Mouse (Mus musculus) CH12.LX (cell line): ENCODE measurements around the gene Ncoa3.
A peak's percentile ranks its signal among the peaks of the same experiment; 100 is the strongest.

Experiments
- CTCF ChIP-seq, 2 experiments: IDR thresholded peaks in 1 of 2; conservative IDR thresholded peaks in 1 of 2; 2 replicates each; pipeline ENCODE4 v1.5.1; 2011 to 2012; ENCODE audit warnings: low read depth in 2 of 2, low read length in 2 of 2, improper control_type of control experiment in 1 of 2, inconsistent platforms in 1 of 2, mild to moderate bottlenecking in 1 of 2, moderate library complexity in 1 of 2
- POLR2A ChIP-seq: IDR thresholded peaks from 2 replicates; pipeline ENCODE4 v1.6.1; 2011; ENCODE audit warnings: low read depth, mild to moderate bottlenecking, improper control_type of control experiment, low read length

DNA sequence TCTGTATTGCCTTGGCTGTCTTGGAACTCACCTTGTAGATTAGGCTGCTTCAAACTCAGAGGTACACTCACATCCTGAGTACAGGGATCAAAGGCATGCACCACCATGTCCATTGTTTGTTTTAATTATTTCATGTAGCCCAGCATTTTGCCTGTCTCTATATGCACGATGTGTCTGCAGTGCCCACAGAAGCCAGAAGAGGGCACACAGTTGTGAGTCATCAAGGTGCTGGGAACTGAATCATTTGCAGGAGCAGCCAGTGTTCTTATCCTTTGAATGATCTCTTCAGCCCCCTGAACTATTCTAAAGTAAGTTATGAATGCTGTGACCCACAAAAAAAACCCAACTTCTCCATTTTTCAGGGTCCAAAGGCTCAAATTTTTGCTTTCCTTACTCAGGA lies 14.3 kb upstream of the Ncoa3 start:
- TF ChIP-seq CTCF (conservative IDR thresholded peaks at IDR 0.05 in 1 of 2, IDR thresholded peaks at IDR 0.05 in 1 of 2; ENCODE audit: low read depth in 2 of 2, low read length in 2 of 2): peak in 1 of 2 experiments; percentile 29; a peak in 1 of 4 replicates
- TF ChIP-seq POLR2A: no peak
